Mouse (Mus musculus) T-cell, adult 2 months (primary cell): Measurements from ENCODE around the gene Slmap.
A peak's percentile ranks its signal among the peaks of the same experiment; 100 is the strongest.
"Not testable (repeated sequence)": the region's sequence is repeated elsewhere in the genome, so short reads cannot be mapped to it uniquely, and the experiment has no call there.

ENCODE experiments used
- DNase-seq: peaks from one replicate; pipeline ENCODE4 v3.0.0; 2022; ENCODE audit warnings: low spot score

Gene Slmap

DNA sequence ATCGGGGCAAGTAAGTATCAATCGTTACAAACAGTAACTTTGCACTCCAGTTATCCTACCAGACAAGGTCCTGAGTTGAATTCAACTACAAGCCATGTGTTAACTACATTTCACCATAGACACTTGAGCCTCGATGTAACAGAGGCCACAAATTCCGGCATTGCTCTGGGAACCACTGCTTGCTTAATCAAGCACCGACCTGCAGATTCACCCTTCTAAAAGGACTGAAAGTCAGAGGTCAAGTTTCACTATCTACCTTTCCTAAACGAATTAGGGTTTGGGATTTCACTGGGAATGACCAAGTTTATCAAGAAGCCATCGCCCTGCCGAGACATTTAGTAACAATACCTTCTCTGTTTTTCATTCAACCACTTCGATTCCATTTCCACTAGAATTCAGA, 2.0 kb downstream of the Slmap start:
- no peak for DNase-seq

- DNase-seq, result no peak
Measured at GRCm38 (mm10) chr14:26531410-26532313, 3.1 kb downstream of the Slmap start.

- no peak for DNase-seq
Measured at GRCm38 (mm10) chr14:26530350-26530749, 4.4 kb downstream of the Slmap start.

DNA sequence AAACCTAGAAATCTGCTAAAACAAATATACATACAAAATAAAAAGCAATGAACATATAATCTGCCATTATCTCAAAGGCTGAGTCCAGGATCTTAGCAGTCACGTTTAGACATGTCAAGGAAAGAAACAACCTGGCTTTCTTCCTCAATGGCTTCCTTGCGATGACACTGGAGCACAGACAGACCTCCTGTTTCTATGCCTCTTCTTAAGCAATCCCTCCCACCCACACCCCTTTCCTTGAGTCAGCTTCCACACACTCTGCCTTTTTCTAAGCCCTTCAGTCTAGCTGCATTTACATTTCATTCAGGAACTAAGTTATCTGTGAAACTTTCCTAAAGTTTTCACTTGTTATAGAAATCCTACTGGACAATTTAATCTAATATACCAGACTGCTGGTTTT, 6.4 kb downstream of the Slmap start:
- DNase-seq, result no peak

- no peak for DNase-seq
Measured at GRCm38 (mm10) chr14:26525955-26526354, 8.8 kb downstream of the Slmap start.

GRCm38 (mm10) chr14:26523082-26523481, 11.6 kb downstream of the Slmap start:
- no peak for DNase-seq

DNA sequence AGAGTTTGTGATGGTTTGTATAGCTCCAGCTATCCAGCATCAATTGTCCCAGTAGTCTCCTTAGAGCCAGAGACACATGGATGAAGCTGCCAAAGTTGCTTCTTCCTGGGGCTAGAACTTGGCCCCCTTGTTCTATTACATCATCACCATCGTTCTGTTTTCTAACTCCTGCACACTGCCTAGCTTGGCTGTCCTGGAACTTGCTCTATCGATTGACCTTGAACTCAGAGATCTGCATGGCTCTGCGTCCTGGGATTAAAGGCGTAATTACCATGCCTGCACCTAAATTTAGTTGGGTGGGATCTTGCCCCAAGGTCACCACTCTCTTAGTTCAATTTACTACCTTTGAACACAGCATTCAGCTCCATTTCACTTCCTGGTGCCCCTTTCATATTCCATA, 14.9 kb downstream of the Slmap start:
- DNase-seq, result no peak

- no peak for DNase-seq
Measured at GRCm38 (mm10) chr14:26517843-26518242, 16.9 kb downstream of the Slmap start.

DNA sequence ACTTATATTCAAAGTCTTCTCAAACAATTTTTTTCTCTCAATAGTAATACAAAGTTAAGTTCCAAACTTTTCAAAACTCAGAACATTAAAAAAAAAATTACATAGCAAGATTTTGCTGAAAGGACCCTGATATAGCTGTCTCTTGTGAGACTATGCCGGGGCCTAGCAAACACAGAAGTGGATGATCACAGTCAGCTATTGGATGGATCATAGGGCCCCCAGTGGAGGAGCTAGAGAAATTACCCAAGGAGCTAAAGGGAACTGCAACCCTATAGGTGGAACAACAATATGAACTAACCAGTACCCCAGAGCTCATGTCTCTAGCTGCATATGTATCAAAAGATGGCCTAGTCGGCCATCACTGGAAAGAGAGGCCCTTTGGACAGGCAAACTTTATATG, 18.5 kb downstream of the Slmap start:
- DNase-seq, result not testable (repeated sequence)

DNA sequence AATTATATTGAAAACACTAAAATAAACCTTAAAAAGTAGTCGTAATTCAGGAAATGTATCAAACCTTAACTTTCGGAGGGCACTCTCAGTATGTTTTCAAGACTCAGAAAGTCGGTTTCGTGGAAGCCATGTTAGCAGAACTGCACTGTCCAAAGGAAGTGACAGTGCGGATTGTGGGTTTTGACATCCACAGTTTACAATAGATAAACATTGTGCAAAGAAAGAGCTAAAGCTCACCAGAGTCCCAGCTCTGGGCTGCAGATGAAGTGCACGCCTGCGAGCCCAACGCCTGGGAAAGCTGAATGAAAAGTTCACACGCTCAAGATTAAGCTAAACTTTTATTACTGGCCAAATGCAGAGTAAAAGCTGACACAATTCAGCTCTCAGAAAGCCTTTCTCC, 18.9 kb downstream of the Slmap start:
- DNase-seq, result peak; percentile 29

GRCm38 (mm10) chr14:26510545-26510944, 24.2 kb downstream of the Slmap start:
- DNase-seq, result no peak

GRCm38 (mm10) chr14:26508150-26508549, 26.6 kb downstream of the Slmap start:
- DNase-seq, result no peak

GRCm38 (mm10) chr14:26507361-26507760, 27.4 kb downstream of the Slmap start:
- DNase-seq, result no peak

DNA sequence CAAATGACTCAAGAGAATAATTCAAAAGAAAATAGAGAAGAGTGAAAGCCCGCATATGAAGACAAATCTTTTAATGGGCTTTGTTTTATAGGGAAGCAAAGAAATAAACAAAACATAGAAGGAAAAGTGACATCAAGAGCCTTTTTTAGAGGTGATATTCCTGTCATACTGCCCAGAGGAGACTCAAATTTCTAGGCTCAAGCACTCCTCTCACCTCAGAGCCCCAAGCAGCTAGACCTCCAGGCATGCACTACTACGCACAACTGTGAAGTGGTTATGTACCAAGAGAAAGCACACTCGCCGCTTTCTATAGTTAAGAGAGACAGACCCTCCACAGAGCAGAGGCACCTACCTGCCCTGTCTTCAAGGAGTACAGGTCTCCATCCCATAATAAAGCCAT, 30.2 kb downstream of the Slmap start:
- DNase-seq, result no peak

GRCm38 (mm10) chr14:26500136-26500933, 34.4 kb downstream of the Slmap start:
- DNase-seq, result no peak

DNA sequence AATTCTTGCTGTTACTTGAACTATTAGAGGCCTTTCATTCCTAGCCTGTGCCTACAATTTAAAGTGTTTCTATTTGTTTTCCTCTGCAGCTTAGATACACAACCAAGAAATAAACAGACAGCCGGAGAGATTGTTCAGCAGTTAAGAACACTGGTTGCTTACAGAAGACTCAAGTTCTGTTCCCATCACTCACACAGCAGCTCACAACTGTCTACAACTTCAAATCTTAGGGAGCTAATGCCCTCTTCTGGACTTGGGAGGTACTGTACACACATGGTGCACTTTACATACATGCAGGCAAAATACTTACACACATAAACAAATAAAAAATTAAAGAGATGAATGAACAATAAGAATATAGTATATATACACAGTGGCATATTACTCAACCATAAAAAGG, 39.7 kb downstream of the Slmap start:
- no peak for DNase-seq

DNA sequence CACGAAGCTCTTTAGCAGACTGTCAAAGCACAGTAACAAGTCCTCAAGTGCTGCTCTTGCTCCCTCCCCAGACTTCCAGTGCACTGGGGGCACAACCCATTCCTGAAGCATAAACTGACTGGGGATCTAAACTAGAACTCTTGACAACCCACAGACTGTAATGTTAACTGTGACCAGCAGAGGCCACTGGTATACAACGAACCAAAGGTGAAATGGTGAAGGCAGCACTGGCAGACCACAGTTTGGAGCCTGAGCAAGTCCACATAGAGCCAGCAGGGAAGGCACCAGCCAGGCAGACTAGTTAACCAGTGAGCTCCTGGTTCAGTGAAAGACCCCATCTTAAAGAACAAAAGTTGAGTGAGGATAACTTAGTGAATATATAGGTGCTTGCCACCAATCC, 43.6 kb downstream of the Slmap start:
- DNase-seq, result peak; percentile 69

DNA sequence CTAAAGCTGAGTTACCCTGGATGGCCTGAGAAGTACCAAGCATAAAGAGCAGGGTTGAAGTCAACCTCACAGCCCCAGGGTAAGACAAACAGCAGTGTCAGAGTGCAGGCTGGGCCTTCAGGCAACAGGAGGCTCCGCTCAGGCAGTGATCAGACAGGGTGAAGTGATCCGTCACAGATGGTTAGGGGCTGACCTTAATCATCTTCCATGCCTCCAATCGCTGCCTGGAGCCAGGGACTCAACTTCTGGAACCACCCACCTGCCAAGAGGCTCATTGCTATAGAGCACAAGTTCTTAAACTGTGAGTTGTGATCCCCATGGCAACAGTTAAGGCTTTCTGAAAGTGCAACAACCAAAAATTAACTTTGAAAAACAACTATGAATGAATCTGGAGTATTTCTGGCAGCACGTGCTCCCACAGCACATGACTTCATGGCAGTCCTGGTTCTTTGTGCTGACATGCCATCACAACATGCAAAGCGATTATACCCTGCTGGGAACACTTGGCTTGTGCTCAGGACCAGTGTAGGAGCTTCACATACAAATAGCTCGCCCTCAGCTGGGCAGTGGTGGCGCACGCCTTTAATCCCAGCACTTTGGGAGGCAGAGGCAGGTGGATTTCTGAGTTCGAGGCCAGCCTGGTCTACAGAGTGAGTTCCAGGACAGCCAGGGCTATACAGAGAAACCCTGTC, 46.3 kb downstream of the Slmap start:
- no peak for DNase-seq

DNA sequence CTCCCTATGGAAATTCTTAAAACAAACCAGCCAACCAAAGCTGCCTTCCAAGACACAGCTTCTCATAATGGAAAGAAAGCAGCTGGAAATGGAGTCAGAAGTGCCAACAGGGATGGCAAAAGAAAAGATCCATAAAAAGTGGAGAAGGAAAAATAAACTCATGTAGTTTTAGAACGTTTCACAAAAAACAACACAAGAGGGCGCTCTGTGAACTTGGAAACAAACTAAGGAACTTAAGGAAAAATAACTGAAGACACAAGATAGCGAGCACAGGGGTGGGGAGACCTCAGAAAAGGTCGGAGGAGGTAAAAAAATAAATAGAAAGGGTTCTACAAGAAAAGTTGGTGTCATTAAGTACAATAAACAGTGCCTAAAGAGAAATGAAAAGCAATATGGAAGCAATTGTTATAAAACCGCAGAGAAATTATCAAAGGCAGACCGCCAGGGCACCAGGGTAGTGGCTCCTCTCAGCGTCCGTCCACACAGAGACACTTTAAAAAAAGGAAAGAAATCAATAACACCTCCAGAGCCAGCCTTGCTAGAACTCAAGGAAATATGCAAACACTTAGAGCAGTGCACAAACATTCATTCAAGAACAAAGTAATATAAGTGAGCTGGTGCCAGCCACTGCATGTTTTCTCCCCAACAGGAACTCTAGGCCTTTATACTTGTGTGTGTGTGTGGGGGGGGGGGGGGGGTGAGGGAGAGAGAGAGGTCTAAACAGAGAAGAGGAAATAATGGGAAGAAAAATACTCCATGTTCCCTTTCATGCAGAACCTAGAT, 48.1 kb downstream of the Slmap start:
- no peak for DNase-seq

- DNase-seq, result no peak
Measured at GRCm38 (mm10) chr14:26481457-26481856, 53.3 kb downstream of the Slmap start.

GRCm38 (mm10) chr14:26477738-26478137, 57.0 kb downstream of the Slmap start:
- DNase-seq, result no peak

DNA sequence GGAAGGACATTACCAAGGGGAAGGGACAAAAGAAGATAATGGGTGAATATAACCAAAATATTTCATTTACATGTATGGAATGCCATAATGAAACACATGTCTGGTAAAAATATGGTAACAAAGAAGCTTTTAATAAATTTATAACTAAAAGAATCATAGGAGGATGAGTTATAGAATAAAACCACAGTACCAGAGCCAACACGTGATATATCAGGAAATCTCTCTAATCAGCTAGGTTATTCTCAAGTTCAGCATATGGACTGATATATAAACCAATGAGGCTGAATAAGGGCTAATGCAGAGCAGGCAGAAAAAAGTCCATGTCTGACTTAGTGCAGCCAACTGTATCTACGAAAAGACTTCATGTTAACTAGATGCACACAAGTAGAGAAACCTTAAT, 58.3 kb downstream of the Slmap start:
- no peak for DNase-seq
